Comparison of ENCODE assay signal across 14 mouse cellular contexts in the genomic region with DNA sequence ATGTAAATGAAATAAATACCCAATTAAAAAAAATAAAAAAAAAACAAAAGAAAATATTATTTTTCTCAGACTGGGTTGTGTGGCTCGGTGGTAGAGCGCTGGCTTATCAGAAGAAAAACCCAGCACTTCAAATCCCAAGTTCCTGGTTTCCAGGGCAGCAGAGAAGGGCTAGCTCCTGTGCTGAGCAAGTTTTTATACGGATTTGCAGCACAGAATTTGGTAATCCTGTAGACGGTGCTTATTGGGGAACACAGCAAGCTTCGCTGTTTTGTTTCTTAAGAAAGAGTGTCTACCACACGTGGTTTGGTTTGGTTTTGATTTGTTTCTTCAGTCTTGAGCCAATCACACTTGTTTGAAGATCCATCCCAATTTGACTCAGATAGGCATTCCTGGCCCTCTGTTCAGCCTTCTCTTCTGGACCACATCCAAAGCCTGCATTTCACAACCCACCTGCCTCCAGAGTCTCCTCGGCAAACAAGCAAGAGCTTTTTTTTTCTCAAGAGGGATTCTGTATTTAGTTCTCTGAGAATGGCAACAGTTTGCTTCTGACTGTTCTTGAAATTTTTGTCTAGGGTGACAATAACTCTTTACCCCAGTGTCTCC. TPM values are rescaled to one million over a fixed set of nuclear protein-coding genes. Genes with fewer than 3 reads are reported as not detected.
DNase-seq lines count a peak whose midpoint lies in the region; ATAC-seq and TF ChIP-seq lines count a peak whose summit lies in the region.
"Had no signal": no experiment of that assay in that cellular context is flagged by ENCODE, and none has a peak within 500 bp of the region (broad histone marks: within the 10 kb centered on the region; RNA-seq: fewer than 3 reads in every experiment).

No protein-coding gene starts in this region.

- no peak overlapping the region for H3K27ac ChIP-seq in forebrain, embryonic 13.5 days
- H3K27ac ChIP-seq: heart, embryonic 13.5 days; hindbrain, embryonic 12.5 days; stomach, postnatal 0 days had no signal

- no peak for TF ChIP-seq CTCF in brain, embryonic 14.5 days (IDR thresholded peaks at IDR 0.05; ENCODE audit: borderline replicate concordance, extremely low read depth, insufficient read depth, insufficient read length)

- DNase-seq in frontal cortex, postnatal 36 days (ENCODE audit: low spot score in 2 of 2), result peak; percentile 28 to 44
- DNase-seq in frontal cortex, postnatal 14 days (ENCODE audit: low spot score in 2 of 2), result no peak
- peak; percentile 41 for DNase-seq in right cerebral cortex, adult 18-20 months
- DNase-seq in right cerebral cortex, postnatal 4 days, result no peak
- DNase-seq in brain, embryonic 14.5 days (ENCODE audit: low read depth), result peak; percentile 38
- peak; percentile 18 for DNase-seq in telencephalon, adult 2 months (ENCODE audit: low read depth, low spot score)
- no peak for DNase-seq in liver
- DNase-seq: kidney, adult 8-10 months had no signal

- H3K36me3 ChIP-seq in forebrain, embryonic 13.5 days (ENCODE audit: poor library complexity, severe bottlenecking), result no peaks in the 10 kb centered on the region
- H3K36me3 ChIP-seq: heart, embryonic 13.5 days; hindbrain, embryonic 12.5 days had no signal

- no peak overlapping the region for H3K4me3 ChIP-seq in forebrain, embryonic 13.5 days
- H3K4me3 ChIP-seq: erythroblast, embryonic 14.5 days; heart, embryonic 13.5 days; hindbrain, embryonic 12.5 days had no signal

- no peak overlapping the region for H3K4me2 ChIP-seq in forebrain, embryonic 13.5 days
- H3K4me2 ChIP-seq: heart, embryonic 13.5 days; hindbrain, embryonic 12.5 days; liver, embryonic 11.5 days had no signal

- no peak for ATAC-seq in forebrain, embryonic 13.5 days

- no peak for TF ChIP-seq POLR2A in brain, embryonic 14.5 days (IDR thresholded peaks at IDR 0.05; ENCODE audit: borderline replicate concordance, extremely low read depth, insufficient read depth, insufficient read length, poor library complexity, severe bottlenecking)

- 56% methylated on average over 7 of the region's 7 CpGs for WGBS in forebrain, embryonic 13.5 days

- H3K4me1 ChIP-seq in forebrain, embryonic 13.5 days, result no peaks in the 10 kb centered on the region
- H3K4me1 ChIP-seq: hindbrain, embryonic 12.5 days had no signal

- no peaks in the 10 kb centered on the region for H3K9me3 ChIP-seq in forebrain, embryonic 13.5 days (replicated peaks)
- H3K9me3 ChIP-seq: heart, embryonic 13.5 days; hindbrain, embryonic 12.5 days had no signal

- H3K27me3 ChIP-seq in forebrain, embryonic 13.5 days, result no peaks in the 10 kb centered on the region
- H3K27me3 ChIP-seq: heart, embryonic 13.5 days; hindbrain, embryonic 12.5 days had no signal

- H3K9ac ChIP-seq in forebrain, embryonic 13.5 days, result no peak overlapping the region
- H3K9ac ChIP-seq: heart, embryonic 13.5 days; hindbrain, embryonic 12.5 days had no signal

RNA-seq across cellular contexts. Expression of gene Pon2, which starts 11.4 kb away (rescaled TPM):
- polyA plus RNA-seq in brain, embryonic 14.5 days (2012; rRNA removed), result 9.7 and 14.0 TPM in 2 replicates
- 26.2 and 27.4 TPM in 2 replicates for polyA plus RNA-seq in forebrain, embryonic 13.5 days (2015; fragmentation: Nextera tagmentation; extraction: Ambion mirVana)

RNA-seq across cellular contexts. Expression of gene Pon3, which starts 53.6 kb away (rescaled TPM):
- polyA plus RNA-seq in brain, embryonic 14.5 days (2012; rRNA removed), result 2.3 and 3.5 TPM in 2 replicates
- polyA plus RNA-seq in forebrain, embryonic 13.5 days (2015; fragmentation: Nextera tagmentation; extraction: Ambion mirVana), result 2.9 and 3.5 TPM in 2 replicates

Comparison
In these comparisons a context has a peak if more than half of its experiments do, and no peak if none do; other contexts are left out.
1. DNase-seq: peak in frontal cortex, postnatal 36 days (2 of 2), right cerebral cortex, adult 18-20 months (single experiment), brain, embryonic 14.5 days (single experiment) and telencephalon, adult 2 months (single experiment); none in frontal cortex, postnatal 14 days (0 of 2), right cerebral cortex, postnatal 4 days (single experiment) and liver (single experiment).